Mouse (Mus musculus) hindbrain, embryonic 11.5 days (tissue): ENCODE results near the gene Olfr1036. TPM values are rescaled to one million over a fixed set of nuclear protein-coding genes. Genes with fewer than 3 reads are reported as not detected.
"Not testable (repeated sequence)": the region's sequence is repeated elsewhere in the genome, so short reads cannot be mapped to it uniquely, and the experiment has no call there.

Source experiments
- ATAC-seq: fragments of 200-750 bp; cut with Nextera tagmentation; 2 replicates; pipeline ENCODE4 v1.8.0; 2017; ENCODE audit warnings: mild to moderate bottlenecking, moderate TSS enrichment, moderate library complexity; ENCODE audit not compliant: low FRiP score
- DNase-seq: peaks from one replicate; pipeline ENCODE4 v3.0.0-alpha.2; 2015; ENCODE audit warnings: low spot score
- H3K27ac ChIP-seq: fragments of 300-500 bp; sonication (generic); 2 replicates; pipeline ENCODE4 v1.5.1; 2014; ENCODE audit warnings: mild to moderate bottlenecking, low read depth, low read length
- H3K27me3 ChIP-seq: fragments of 300-500 bp; sonication (generic); 2 replicates; pipeline ENCODE4 v1.6.1; 2014; ENCODE audit warnings: mild to moderate bottlenecking, low read length, moderate library complexity, mixed read lengths; ENCODE audit not compliant: control insufficient read depth, insufficient read depth
- H3K36me3 ChIP-seq: fragments of 300-500 bp; sonication (generic); 2 replicates; pipeline ENCODE4 v1.6.1; 2014; ENCODE audit warnings: mild to moderate bottlenecking, low read length, moderate library complexity, mixed read lengths; ENCODE audit not compliant: control insufficient read depth, insufficient read depth
- H3K4me1 ChIP-seq: fragments of 300-500 bp; sonication (generic); replicated peaks from 2 replicates; pipeline ENCODE4 v1.6.1; 2014; ENCODE audit warnings: low read length, mixed read lengths; ENCODE audit not compliant: control insufficient read depth, insufficient read depth
- H3K4me2 ChIP-seq: fragments of 300-500 bp; sonication (generic); replicated peaks from 2 replicates; pipeline ENCODE4 v1.6.1; 2014; ENCODE audit warnings: mild to moderate bottlenecking, low read depth, low read length
- H3K4me3 ChIP-seq: fragments of 300-500 bp; sonication (generic); 2 replicates; pipeline ENCODE4 v1.5.1; 2014; ENCODE audit warnings: low read depth, low read length
- H3K9ac ChIP-seq: fragments of 300-500 bp; sonication (generic); 2 replicates; pipeline ENCODE4 v1.6.1; 2014; ENCODE audit warnings: low read depth, low read length
- H3K9me3 ChIP-seq: fragments of 300-500 bp; sonication (generic); 2 replicates; pipeline ENCODE4 v1.6.1; 2016; ENCODE audit warnings: low read length; ENCODE audit not compliant: control insufficient read depth
- WGBS: fragments of 180-500 bp; shearing (Covaris S2); extraction: QIAGEN DNeasy Blood & Tissue Kit; methylation state at CpG from one replicate; pipeline ENCODE4 v1.1.7; 2014; 5-methylcytosine and 5-hydroxymethylcytosine counted together
- polyA plus RNA-seq: library from polyadenylated mRNA; unstranded; fragments of >200 nt; fragmentation: Nextera tagmentation; extraction: Ambion mirVana; gene quantifications from 2 replicates; pipeline ENCODE4 v1.2.1, GENCODE M21; 2014

The Olfr1036 gene
- polyA plus RNA-seq = not detected in 2 replicates

GRCm38 (mm10) chr2:86073692-86074091 lies at the start of gene Olfr1036:
Olfr1036 (plus strand) TSS chr2:86073992.
- not testable (repeated sequence) for H3K36me3 ChIP-seq, ATAC-seq

GRCm38 (mm10) chr2:86045561-86045960 lies 28.2 kb upstream of the Olfr1036 start, which contains the start of gene Olfr1034:
Olfr1034 (plus strand) TSS chr2:86045861.
- no peak within 1 kb of the TSS for H3K9ac ChIP-seq
- no peaks in the 10 kb centered on the region for H3K36me3 ChIP-seq
- H3K4me2 ChIP-seq = no peak within 1 kb of the TSS
- H3K27ac ChIP-seq = no peak within 1 kb of the TSS
- DNase-seq (no peak), ATAC-seq (no peak)
- H3K27me3 ChIP-seq = no peaks in the 10 kb centered on the region
- H3K4me3 ChIP-seq = no peak within 1 kb of the TSS
- no peaks in the 10 kb centered on the region for H3K4me1 ChIP-seq
- no peaks in the 10 kb centered on the region for H3K9me3 ChIP-seq

More at GRCm38 (mm10) chr2:86073692-86074091, at the start of gene Olfr1036:
- H3K4me3 ChIP-seq, H3K4me2 ChIP-seq, H3K27me3 ChIP-seq, H3K9me3 ChIP-seq, H3K9ac ChIP-seq, DNase-seq, H3K4me1 ChIP-seq, H3K27ac ChIP-seq: not testable (repeated sequence)

GRCm38 (mm10) chr2:86050777-86051176 lies 23.0 kb upstream of the Olfr1036 start:
- not testable (repeated sequence) for H3K27ac ChIP-seq, H3K4me1 ChIP-seq, H3K4me3 ChIP-seq, H3K36me3 ChIP-seq, H3K9me3 ChIP-seq, H3K9ac ChIP-seq, H3K4me2 ChIP-seq, DNase-seq, H3K27me3 ChIP-seq
- ATAC-seq = peak; percentile 61; the same call in 1 of the 2 replicates

- not testable (repeated sequence) for H3K4me1 ChIP-seq, H3K27me3 ChIP-seq, H3K9me3 ChIP-seq, H3K27ac ChIP-seq, H3K4me3 ChIP-seq, H3K36me3 ChIP-seq, DNase-seq, H3K4me2 ChIP-seq, H3K9ac ChIP-seq, ATAC-seq
- WGBS = 95% methylated on average over 2 of the region's 2 CpGs
Observed at GRCm38 (mm10) chr2:86063766-86064165, 10.0 kb upstream of the Olfr1036 start.

- ATAC-seq = no peak
- Histone ChIP-seq H3K27me3 (no peaks in the 10 kb centered on the region), H3K4me1 (no peaks in the 10 kb centered on the region), H3K27ac (no peak overlapping the region), H3K36me3 (no peaks in the 10 kb centered on the region), H3K4me3 (no peak overlapping the region), H3K4me2 (no peak overlapping the region), H3K9ac (no peak overlapping the region), H3K9me3 (no peaks in the 10 kb centered on the region)
- DNase-seq = no peak
- 96% methylated on average over 8 of the region's 8 CpGs for WGBS
Observed at GRCm38 (mm10) chr2:86070189-86070588, 3.6 kb upstream of the Olfr1036 start.

GRCm38 (mm10) chr2:86080478-86080877 lies 6.7 kb downstream of the Olfr1036 start:
- H3K27ac ChIP-seq, H3K4me1 ChIP-seq, H3K4me3 ChIP-seq, H3K4me2 ChIP-seq, H3K9me3 ChIP-seq, H3K9ac ChIP-seq, DNase-seq, H3K27me3 ChIP-seq, H3K36me3 ChIP-seq: not testable (repeated sequence)
- ATAC-seq = 0 out of 2 replicates have a peak, but pooled peaks have one; percentile 35
- 80% methylated on average over 1 of the region's 1 CpGs for WGBS

GRCm38 (mm10) chr2:86087285-86087684 lies 13.5 kb downstream of the Olfr1036 start, which contains the start of gene Olfr1037:
Olfr1037 (minus strand) TSS chr2:86087385.
- no peaks in the 10 kb centered on the region for H3K36me3 ChIP-seq
- no peak for DNase-seq
- no peaks in the 10 kb centered on the region for H3K27me3 ChIP-seq
- WGBS = 91% methylated on average over 2 of the region's 2 CpGs
- no peaks in the 10 kb centered on the region for H3K9me3 ChIP-seq
- no peak for ATAC-seq
- no peaks in the 10 kb centered on the region for H3K4me1 ChIP-seq
- no peak within 1 kb of the TSS for H3K4me2 ChIP-seq
- H3K9ac ChIP-seq = no peak within 1 kb of the TSS
- H3K4me3 ChIP-seq = no peak within 1 kb of the TSS
- H3K27ac ChIP-seq = no peak within 1 kb of the TSS

Other genes starting within 250 kb of the Olfr1036 start
- gene Olfr1019, start 228.5 kb upstream of the Olfr1036 start, polyA plus RNA-seq = not detected in 2 replicates
- not detected in 2 replicates for gene Olfr1020, start 227.0 kb upstream of the Olfr1036 start, polyA plus RNA-seq
- gene Olfr1022, start 205.4 kb upstream of the Olfr1036 start, polyA plus RNA-seq = not detected in 2 replicates
- not detected in 2 replicates for gene Olfr1023, start 188.4 kb upstream of the Olfr1036 start, polyA plus RNA-seq
- not detected in 2 replicates for gene Olfr1024, start 168.9 kb upstream of the Olfr1036 start, polyA plus RNA-seq
- gene Olfr1025-ps1, start 158.8 kb upstream of the Olfr1036 start, polyA plus RNA-seq = not detected in 2 replicates
- gene Olfr1026, start 152.4 kb upstream of the Olfr1036 start, polyA plus RNA-seq = not detected in 2 replicates
- not detected in 2 replicates for gene Olfr1028, start 123.6 kb upstream of the Olfr1036 start, polyA plus RNA-seq
- not detected in 2 replicates for gene Olfr1029, start 100.1 kb upstream of the Olfr1036 start, polyA plus RNA-seq
- not detected in 2 replicates for gene Olfr1030, start 94.7 kb upstream of the Olfr1036 start, polyA plus RNA-seq
- gene Olfr1031, start 83.7 kb upstream of the Olfr1036 start, polyA plus RNA-seq = not detected in 2 replicates
- not detected in 2 replicates for gene Olfr1032, start 68.5 kb upstream of the Olfr1036 start, polyA plus RNA-seq
- not detected in 2 replicates for gene Olfr1033, start 53.4 kb upstream of the Olfr1036 start, polyA plus RNA-seq
- not detected in 2 replicates for gene Olfr1034, start 28.1 kb upstream of the Olfr1036 start, polyA plus RNA-seq
- not detected in 2 replicates for gene Olfr1037, start 13.4 kb downstream of the Olfr1036 start, polyA plus RNA-seq
- gene Olfr1039, start 61.9 kb downstream of the Olfr1036 start, polyA plus RNA-seq = not detected in 2 replicates
- not detected in 2 replicates for gene Olfr1040, start 72.7 kb downstream of the Olfr1036 start, polyA plus RNA-seq
- gene Olfr1042, start 87.8 kb downstream of the Olfr1036 start, polyA plus RNA-seq = not detected in 2 replicates
- not detected in 2 replicates for gene Olfr1043, start 93.5 kb downstream of the Olfr1036 start, polyA plus RNA-seq
- gene Olfr1044, start 103.8 kb downstream of the Olfr1036 start, polyA plus RNA-seq = not detected in 2 replicates
- not detected in 2 replicates for gene Olfr52, start 111.7 kb downstream of the Olfr1036 start, polyA plus RNA-seq
- not detected in 2 replicates for gene Olfr1045, start 129.0 kb downstream of the Olfr1036 start, polyA plus RNA-seq
- not detected in 2 replicates for gene Olfr1046, start 145.3 kb downstream of the Olfr1036 start, polyA plus RNA-seq
- not detected in 2 replicates for gene Olfr1047, start 157.4 kb downstream of the Olfr1036 start, polyA plus RNA-seq
- gene Olfr1048, start 166.3 kb downstream of the Olfr1036 start, polyA plus RNA-seq = not detected in 2 replicates
- not detected in 2 replicates for gene Olfr1049, start 184.3 kb downstream of the Olfr1036 start, polyA plus RNA-seq
- gene Olfr1051, start 205.1 kb downstream of the Olfr1036 start, polyA plus RNA-seq = not detected in 2 replicates
- gene Olfr1052, start 218.5 kb downstream of the Olfr1036 start, polyA plus RNA-seq = not detected in 2 replicates
- not detected in 2 replicates for gene Olfr1053, start 241.3 kb downstream of the Olfr1036 start, polyA plus RNA-seq